Mouse (Mus musculus) erythroblast, embryonic 14.5 days (primary cell): Measurements from ENCODE around the gene Zfhx3. TPM values are rescaled to one million over a fixed set of nuclear protein-coding genes. Genes with fewer than 3 reads are reported as not detected.

Experiments
- H3K27me3 ChIP-seq: 2 replicates; pipeline ENCODE4 v1.6.1; 2012; ENCODE audit warnings: inconsistent platforms; ENCODE audit not compliant: control insufficient read depth
- H3K36me3 ChIP-seq: 2 replicates; pipeline ENCODE4 v1.6.1; 2012; ENCODE audit warnings: mild to moderate bottlenecking, inconsistent platforms; ENCODE audit not compliant: control insufficient read depth
- H3K4me1 ChIP-seq: 2 replicates; pipeline ENCODE4 v1.6.1; 2012; ENCODE audit warnings: inconsistent platforms; ENCODE audit not compliant: control insufficient read depth
- H3K4me3 ChIP-seq: replicated peaks from 2 replicates; pipeline ENCODE3; 2012; ENCODE audit warnings: moderate library complexity, mild to moderate bottlenecking, inconsistent platforms
- H3K9me3 ChIP-seq: 2 replicates; pipeline ENCODE4 v1.6.1; 2012; ENCODE audit warnings: low read length, inconsistent platforms, mixed read lengths; ENCODE audit not compliant: control insufficient read depth
- GATA1 ChIP-seq: IDR thresholded peaks from 2 replicates; pipeline ENCODE4 v1.6.1; 2012; ENCODE audit warnings: low read length, inconsistent platforms, mixed read lengths
- TAL1 ChIP-seq: IDR thresholded peaks from 3 replicates; pipeline ENCODE4 v1.6.1; 2012; ENCODE audit warnings: low read length, inconsistent platforms, mixed read lengths
- polyA plus RNA-seq: library from polyadenylated mRNA; stranded (reverse); fragments of >175 nt; gene quantifications from 2 replicates; pipeline ENCODE4 v1.2.3, GENCODE M21; 2012

Gene Zfhx3
- polyA plus RNA-seq, 1 experiment: 0.03 TPM

DNA sequence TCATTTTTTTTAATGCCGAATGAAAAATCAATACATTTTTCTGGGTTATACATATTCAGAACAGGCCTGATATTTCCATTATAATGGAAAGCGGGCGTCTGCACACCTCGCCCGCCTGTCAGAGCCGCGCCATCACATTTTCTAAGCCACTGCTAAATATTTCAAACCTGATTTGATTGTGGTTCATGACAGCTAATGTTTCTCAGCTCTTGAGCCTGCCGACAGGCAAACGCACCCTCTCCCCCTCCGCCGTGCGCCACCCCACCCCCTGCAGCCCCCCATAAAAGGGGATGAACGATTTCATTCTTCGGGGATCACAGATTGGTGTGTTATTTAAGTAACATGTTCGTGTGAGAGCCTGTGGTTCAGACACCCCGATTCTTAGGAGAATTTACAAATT, 966.1 kb downstream of the Zfhx3 start:
- H3K4me3 ChIP-seq: no peak overlapping the region
- TF ChIP-seq GATA1 (no peak), TAL1 (no peak)
- no peaks in the 10 kb centered on the region for H3K9me3 ChIP-seq
- 0 out of 2 replicates have a peak, but pooled peaks cover 1% of the 10 kb centered on the region for H3K4me1 ChIP-seq
- H3K36me3 ChIP-seq: no peaks in the 10 kb centered on the region
- H3K27me3 ChIP-seq: no peaks in the 10 kb centered on the region

DNA sequence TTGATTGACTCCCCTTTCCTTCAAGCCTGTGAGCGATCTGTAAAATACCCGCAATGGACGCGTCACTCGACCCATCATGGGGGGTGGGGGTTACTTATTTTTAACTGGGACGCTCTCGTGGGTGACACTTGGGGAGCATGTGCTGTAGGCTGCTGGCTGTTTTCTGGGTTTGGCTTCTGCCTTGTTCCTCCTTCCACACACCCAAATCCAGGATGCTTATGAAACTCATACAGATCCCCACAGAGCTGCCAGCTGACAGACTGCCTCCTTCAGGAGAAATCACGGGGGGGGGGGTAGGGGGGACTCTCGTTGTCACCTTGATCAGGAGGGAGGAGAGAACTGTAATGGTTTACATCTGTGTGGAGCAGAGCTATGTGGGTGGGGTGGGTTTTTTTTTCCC, 966.6 kb downstream of the Zfhx3 start:
- H3K4me1 ChIP-seq: 0 out of 2 replicates have a peak, but pooled peaks cover 1% of the 10 kb centered on the region
- TF ChIP-seq TAL1 (no peak), GATA1 (no peak)
- H3K4me3 ChIP-seq: no peak overlapping the region
- no peaks in the 10 kb centered on the region for H3K36me3 ChIP-seq
- no peaks in the 10 kb centered on the region for H3K27me3 ChIP-seq
- no peaks in the 10 kb centered on the region for H3K9me3 ChIP-seq

DNA sequence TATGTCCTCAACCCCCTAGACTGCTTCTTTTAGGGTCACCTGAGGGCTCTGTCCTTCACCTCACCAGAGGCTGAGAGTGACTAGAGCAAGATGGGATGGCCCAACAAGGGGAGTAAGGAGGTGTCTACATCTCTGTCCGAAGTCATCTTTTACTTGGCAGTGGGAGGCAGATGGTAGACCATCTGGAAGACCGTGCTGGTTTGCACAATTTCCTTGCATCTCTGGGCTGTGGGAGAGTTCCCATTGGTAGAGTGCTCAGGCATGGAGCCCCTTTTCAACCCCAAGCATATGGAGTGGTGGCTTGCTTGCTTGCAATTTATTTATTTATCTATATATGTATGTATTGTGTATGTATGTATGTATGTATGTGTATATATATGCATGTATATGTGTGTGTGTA, 967.0 kb downstream of the Zfhx3 start:
- no peaks in the 10 kb centered on the region for H3K27me3 ChIP-seq
- TF ChIP-seq GATA1: no peak
- no peak for TF ChIP-seq TAL1
- H3K9me3 ChIP-seq: no peaks in the 10 kb centered on the region
- H3K36me3 ChIP-seq: no peaks in the 10 kb centered on the region
- no peak overlapping the region for H3K4me3 ChIP-seq
- 0 out of 2 replicates have a peak, but pooled peaks cover 1% of the 10 kb centered on the region for H3K4me1 ChIP-seq

DNA sequence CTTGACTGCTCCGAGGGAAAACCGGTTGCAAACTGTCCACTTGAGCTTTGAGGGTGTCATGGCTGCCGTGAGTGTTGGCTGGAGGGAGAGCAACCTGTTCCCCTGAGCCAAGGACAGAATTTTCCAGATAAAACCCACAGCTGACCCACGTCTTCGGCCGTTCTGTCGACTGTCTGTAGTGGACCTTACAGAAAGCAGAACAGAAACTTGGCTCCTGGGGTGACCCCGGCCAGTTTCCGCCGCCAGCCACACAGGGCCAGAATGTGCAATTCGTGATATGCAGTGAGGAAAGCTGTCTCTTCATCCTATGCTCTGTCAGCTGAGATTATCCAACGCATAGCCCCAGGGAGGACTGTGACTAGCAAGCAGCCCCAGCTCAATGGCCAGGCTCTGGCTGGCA, 968.4 kb downstream of the Zfhx3 start:
- Histone ChIP-seq H3K4me1 (0 out of 2 replicates have a peak, but pooled peaks cover 1% of the 10 kb centered on the region), H3K9me3 (no peaks in the 10 kb centered on the region), H3K27me3 (no peaks in the 10 kb centered on the region), H3K36me3 (no peaks in the 10 kb centered on the region), H3K4me3 (no peak overlapping the region)
- TF ChIP-seq GATA1 (no peak), TAL1 (no peak)

DNA sequence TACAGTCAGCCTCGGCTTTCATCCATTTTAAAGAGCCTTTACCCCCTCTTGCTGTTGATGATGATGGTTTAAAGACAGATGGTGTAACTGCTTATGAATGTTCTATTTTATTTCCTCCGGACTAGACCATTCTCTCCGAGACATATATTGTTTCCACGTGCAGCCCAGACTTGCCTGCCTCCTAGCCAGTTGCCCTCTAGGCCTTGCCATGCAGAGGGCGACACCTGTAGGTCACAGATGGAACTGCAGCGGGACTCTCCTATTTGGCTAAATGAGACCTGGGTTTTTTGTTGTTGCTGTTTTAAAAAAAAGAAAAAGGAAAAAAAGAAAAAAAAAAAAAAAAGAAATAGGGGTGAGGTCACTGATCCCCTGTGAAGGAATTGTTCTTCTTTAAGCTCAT, 969.1 kb downstream of the Zfhx3 start:
- H3K4me1 ChIP-seq: 0 out of 2 replicates have a peak, but pooled peaks cover 1% of the 10 kb centered on the region
- TF ChIP-seq GATA1 (no peak), TAL1 (no peak)
- no peaks in the 10 kb centered on the region; the same call in 1 of the 2 replicates for H3K36me3 ChIP-seq
- no peaks in the 10 kb centered on the region for H3K27me3 ChIP-seq
- H3K9me3 ChIP-seq: no peaks in the 10 kb centered on the region
- no peak overlapping the region for H3K4me3 ChIP-seq

DNA sequence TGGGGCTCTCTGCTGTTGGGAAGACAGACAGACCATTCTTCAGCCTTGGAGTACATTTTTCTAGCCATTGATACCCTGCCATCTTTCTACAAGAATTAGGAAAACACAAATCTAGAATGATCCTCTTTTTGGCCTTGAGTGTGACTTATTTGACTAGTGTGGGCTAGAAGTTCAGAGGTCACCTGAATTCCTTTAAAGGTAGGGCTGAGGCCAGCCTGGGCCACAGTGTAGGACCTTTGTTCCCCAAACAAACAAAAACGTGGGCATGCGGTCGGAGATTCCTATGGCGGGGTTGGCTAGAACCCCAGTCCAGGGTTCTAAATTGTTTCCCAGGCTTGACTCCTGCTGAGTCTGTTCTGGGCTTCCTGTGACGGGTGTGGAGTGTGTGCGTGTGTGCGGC, 970.6 kb downstream of the Zfhx3 start:
- 0 out of 2 replicates have a peak, but pooled peaks cover 1% of the 10 kb centered on the region for H3K4me1 ChIP-seq
- no peak for TF ChIP-seq GATA1
- TF ChIP-seq TAL1: no peak
- no peak overlapping the region for H3K4me3 ChIP-seq
- H3K27me3 ChIP-seq: no peaks in the 10 kb centered on the region
- no peaks in the 10 kb centered on the region for H3K9me3 ChIP-seq
- no peaks in the 10 kb centered on the region; the same call in 1 of the 2 replicates for H3K36me3 ChIP-seq

DNA sequence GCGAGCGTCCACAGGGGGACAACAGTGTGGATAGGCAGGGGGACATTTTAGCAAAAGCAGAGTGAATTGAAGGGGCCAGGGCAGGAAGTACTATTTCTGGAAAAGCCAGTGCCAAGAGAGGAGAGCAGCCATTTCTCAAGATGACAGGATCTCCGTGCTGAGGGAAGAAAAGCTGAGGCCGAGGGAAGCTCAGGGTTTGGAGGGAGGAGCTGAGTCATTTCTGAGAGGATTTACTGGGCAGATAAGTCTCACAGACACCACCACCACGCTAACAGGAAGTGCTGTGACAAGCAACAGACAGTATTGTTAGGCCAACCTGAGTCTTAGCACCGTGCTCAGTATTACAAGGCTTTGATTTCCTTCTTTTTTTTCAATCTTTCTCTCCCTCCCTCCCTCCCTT, 973.0 kb downstream of the Zfhx3 start:
- no peak overlapping the region for H3K4me3 ChIP-seq
- TF ChIP-seq GATA1: no peak
- no peak for TF ChIP-seq TAL1

DNA sequence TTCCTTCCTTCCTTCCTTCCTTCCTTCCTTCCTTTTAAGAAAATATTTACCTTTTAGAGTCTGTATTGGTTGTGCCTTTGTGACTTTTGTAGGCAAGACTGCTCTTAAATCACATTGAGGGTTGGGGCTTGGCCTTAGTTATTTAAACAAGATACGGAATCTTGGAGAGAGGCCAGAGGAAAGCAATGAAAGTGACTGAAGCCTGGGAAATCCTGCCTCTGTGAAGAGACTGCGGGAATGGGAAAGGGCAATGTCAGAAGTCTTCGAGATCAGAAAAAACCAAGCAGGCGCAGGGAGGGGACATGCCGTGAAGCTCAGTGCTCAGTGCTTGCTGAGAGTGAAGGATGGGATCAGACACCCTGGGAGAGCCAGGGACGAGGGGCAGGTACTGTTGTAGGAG, 973.4 kb downstream of the Zfhx3 start:
- H3K36me3 ChIP-seq: no peaks in the 10 kb centered on the region; the same call in 1 of the 2 replicates
- H3K9me3 ChIP-seq: no peaks in the 10 kb centered on the region
- no peak overlapping the region for H3K4me3 ChIP-seq
- 0 out of 2 replicates have a peak, but pooled peaks cover 1% of the 10 kb centered on the region for H3K4me1 ChIP-seq
- no peaks in the 10 kb centered on the region for H3K27me3 ChIP-seq
- no peak for TF ChIP-seq TAL1

More for the DNA sequence above, 973.0 kb downstream of the Zfhx3 start:
- H3K4me1 ChIP-seq: 0 out of 2 replicates have a peak, but pooled peaks cover 1% of the 10 kb centered on the region
- no peaks in the 10 kb centered on the region; the same call in 1 of the 2 replicates for H3K36me3 ChIP-seq
- no peaks in the 10 kb centered on the region for H3K9me3 ChIP-seq
- no peaks in the 10 kb centered on the region for H3K27me3 ChIP-seq

DNA sequence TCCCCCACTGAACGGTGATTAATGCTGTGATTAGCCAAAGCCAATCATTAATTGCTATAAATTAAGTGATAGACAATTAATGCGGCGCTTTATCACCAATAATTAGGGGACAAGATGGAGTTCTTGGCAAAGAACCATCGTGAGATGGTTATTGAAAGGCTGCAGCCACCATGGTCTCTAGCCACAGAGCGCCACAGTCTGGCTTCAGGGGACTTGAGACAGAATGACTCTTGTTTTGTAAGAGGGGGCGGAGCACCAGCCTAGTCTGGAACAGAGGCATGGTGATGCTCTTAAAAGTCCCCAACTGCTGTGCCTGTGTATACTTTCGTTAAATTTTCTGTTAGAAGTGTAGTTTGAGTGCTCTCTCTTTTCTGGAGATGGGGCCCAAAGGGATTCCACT, 977.7 kb downstream of the Zfhx3 start:
- H3K4me3 ChIP-seq: no peak overlapping the region
- TF ChIP-seq GATA1 (no peak), TAL1 (no peak)
- H3K27me3 ChIP-seq: no peaks in the 10 kb centered on the region
- H3K4me1 ChIP-seq: no peaks in the 10 kb centered on the region
- no peaks in the 10 kb centered on the region for H3K9me3 ChIP-seq
- no peaks in the 10 kb centered on the region; the same call in 1 of the 2 replicates for H3K36me3 ChIP-seq

DNA sequence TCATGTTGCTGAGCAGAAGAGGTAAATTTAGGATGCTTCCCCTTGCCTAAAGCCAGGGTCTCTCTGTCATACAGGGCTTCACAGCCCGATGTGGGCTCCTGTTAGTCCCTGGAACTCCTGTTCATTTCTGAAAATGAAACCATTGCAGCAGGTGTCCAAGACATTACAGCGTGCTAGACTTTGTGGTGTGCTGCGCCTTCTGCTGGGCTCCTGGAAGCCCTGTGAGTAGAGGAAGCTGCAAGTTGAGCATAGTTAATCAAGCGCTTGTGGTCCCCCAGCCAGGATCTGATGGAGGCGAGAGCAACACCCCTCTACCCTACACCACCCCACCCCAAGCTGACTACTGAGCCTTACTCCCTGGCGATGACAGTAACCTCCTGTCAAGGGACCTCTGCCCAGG, 980.7 kb downstream of the Zfhx3 start:
- Histone ChIP-seq H3K9me3 (no peaks in the 10 kb centered on the region), H3K36me3 (no peaks in the 10 kb centered on the region), H3K4me3 (no peak overlapping the region), H3K27me3 (no peaks in the 10 kb centered on the region), H3K4me1 (no peaks in the 10 kb centered on the region)
- TF ChIP-seq GATA1 (no peak), TAL1 (no peak)
